Mouse (Mus musculus): ENCODE data around the gene Ccnjl. TPM values are rescaled to one million over a fixed set of nuclear protein-coding genes. Genes with fewer than 3 reads are reported as not detected.

Gene Ccnjl
- polyA plus RNA-seq, 1 experiment from 2014 or later: 14.4 TPM

- no peak for ATAC-seq (ENCODE audit: low FRiP score, low read depth)
- peak overlapping the region; percentile 80 for H3K4me3 ChIP-seq
- WGBS: 10% methylated on average over 3 of the region's 3 CpGs
- H3K36me3 ChIP-seq: peaks cover 23% of the 10 kb centered on the region
- H3K9ac ChIP-seq: 0 out of 2 replicates have a peak overlapping the region, but pooled peaks have one; percentile 45
- peaks cover 21% of the 10 kb centered on the region for H3K4me1 ChIP-seq
- peak overlapping the region; percentile 87 for H3K4me2 ChIP-seq (replicated peaks)
- peak overlapping the region; percentile 16; the same call in 1 of the 2 replicates for H3K27ac ChIP-seq
- no peaks in the 10 kb centered on the region for H3K9me3 ChIP-seq
- no peaks in the 10 kb centered on the region for H3K27me3 ChIP-seq
These were observed 1.5 kb downstream of the Ccnjl start for GRCm38 (mm10) chr11:43530043-43530442.

GRCm38 (mm10) chr11:43531619-43532018, 3.0 kb downstream of the Ccnjl start:
- H3K36me3 ChIP-seq: peaks cover 37% of the 10 kb centered on the region
- no peak overlapping the region for H3K27ac ChIP-seq
- no peak overlapping the region for H3K9ac ChIP-seq
- H3K9me3 ChIP-seq: no peaks in the 10 kb centered on the region
- no peak for ATAC-seq (ENCODE audit: low FRiP score, low read depth)
- WGBS: 71% methylated on average over 5 of the region's 5 CpGs
- no peak overlapping the region for H3K4me2 ChIP-seq (replicated peaks)
- no peak overlapping the region for H3K4me3 ChIP-seq
- H3K4me1 ChIP-seq: peaks cover 16% of the 10 kb centered on the region
- no peaks in the 10 kb centered on the region for H3K27me3 ChIP-seq

DNA sequence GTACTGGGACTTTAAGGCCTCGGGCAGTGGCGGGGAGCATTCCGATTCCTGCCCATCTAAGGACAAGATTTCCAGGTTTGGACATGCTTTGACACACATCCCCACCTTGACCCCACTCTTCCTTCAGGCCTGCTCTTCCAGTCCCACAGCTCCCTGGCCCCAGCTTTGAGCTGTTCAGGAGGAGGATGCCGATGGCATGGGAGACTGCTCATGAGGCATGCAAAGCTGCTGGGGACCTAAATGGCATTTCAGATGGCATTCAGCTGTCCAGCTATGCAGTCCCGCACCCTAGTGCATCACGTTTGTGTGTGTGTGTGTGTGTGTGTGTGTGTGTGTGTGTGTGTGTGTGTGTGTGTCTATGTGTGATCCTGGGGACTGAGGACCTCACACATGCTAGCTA, 8.5 kb downstream of the Ccnjl start:
- H3K27me3 ChIP-seq: no peaks in the 10 kb centered on the region
- H3K9ac ChIP-seq: no peak overlapping the region
- H3K36me3 ChIP-seq: peaks cover 64% of the 10 kb centered on the region
- no peak overlapping the region for H3K27ac ChIP-seq
- peaks cover 11% of the 10 kb centered on the region for H3K4me1 ChIP-seq
- 87% methylated on average over 6 of the region's 6 CpGs for WGBS
- no peak overlapping the region for H3K4me3 ChIP-seq
- ATAC-seq (ENCODE audit: low FRiP score, low read depth): no peak
- H3K4me2 ChIP-seq (replicated peaks): no peak overlapping the region
- H3K9me3 ChIP-seq: no peaks in the 10 kb centered on the region

DNA sequence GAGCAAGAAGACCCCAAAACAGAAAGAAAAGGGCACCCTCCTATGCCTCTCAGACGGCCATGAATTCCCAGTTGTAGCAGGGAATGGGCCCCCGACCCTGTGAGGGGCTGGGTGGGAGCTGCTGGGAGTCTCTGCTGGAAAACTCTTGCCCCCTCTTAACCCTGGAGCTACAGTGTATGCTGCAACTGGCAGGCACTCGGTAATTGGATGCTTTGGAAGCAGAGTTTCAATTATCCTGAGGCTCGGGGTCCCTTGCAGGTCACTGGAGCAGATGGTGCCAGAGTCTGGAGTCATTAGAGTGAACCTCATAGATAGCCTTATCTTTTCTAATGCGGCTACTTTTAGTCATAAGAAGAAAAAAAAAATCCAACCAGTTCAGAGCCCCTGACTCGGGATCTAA, 11.3 kb downstream of the Ccnjl start:
- H3K27me3 ChIP-seq: no peaks in the 10 kb centered on the region
- ATAC-seq (ENCODE audit: low FRiP score, low read depth): peak; percentile 43; the same call in 1 of the 2 replicates
- peaks cover 47% of the 10 kb centered on the region for H3K36me3 ChIP-seq
- no peak overlapping the region for H3K4me2 ChIP-seq (replicated peaks)
- WGBS: 17% methylated on average over 6 of the region's 6 CpGs
- H3K9me3 ChIP-seq: no peaks in the 10 kb centered on the region
- H3K27ac ChIP-seq: no peak overlapping the region
- H3K9ac ChIP-seq: no peak overlapping the region
- H3K4me3 ChIP-seq: no peak overlapping the region
- H3K4me1 ChIP-seq: peaks cover 11% of the 10 kb centered on the region

DNA sequence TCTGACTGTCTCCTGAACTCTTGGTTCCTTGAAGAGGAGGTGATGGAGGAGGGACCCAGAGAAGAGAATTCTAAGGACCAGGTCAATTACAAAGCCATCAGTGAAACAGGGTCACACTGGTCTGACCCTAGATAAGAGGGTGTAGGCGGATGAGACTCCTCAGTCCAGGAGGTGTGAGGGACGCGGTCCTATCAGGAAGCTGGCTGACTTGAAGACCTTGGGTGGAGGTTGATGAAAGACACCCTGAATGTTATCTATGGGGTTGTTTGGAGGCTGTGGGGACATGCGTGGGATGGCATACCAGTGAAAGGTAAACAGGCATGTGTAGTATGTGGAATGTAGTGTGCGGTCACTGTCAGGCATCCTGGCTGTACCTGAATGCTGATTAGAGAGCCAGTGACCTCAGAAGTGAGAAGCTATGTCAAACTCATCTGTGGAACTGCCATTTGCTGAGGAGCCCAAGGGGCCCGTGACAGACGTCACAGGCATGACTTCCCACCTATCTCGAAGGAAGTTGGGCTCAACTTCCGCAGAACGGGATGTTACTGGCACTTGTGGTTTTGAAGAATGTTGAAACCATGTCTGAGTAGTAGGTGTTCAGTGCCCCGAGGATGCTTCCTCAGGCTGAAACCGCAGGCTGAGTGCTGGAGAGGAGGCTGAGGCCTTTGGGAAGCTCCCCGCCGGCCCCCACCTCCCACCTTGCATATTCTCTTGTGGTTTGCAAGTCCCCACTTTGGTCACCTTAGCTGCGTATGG, 15.3 kb downstream of the Ccnjl start:
- Histone ChIP-seq H3K9ac (no peak overlapping the region), H3K4me3 (no peak overlapping the region), H3K27ac (no peak overlapping the region), H3K9me3 (no peaks in the 10 kb centered on the region), H3K27me3 (no peaks in the 10 kb centered on the region), H3K36me3 (peaks cover 19% of the 10 kb centered on the region), H3K4me2 (replicated peaks) (no peak overlapping the region), H3K4me1 (peaks cover 22% of the 10 kb centered on the region)
- no peak for ATAC-seq (ENCODE audit: low FRiP score, low read depth)
- WGBS: 90% methylated on average over 15 of the region's 15 CpGs

GRCm38 (mm10) chr11:43544819-43545218, 16.2 kb downstream of the Ccnjl start:
- Histone ChIP-seq H3K27me3 (no peaks in the 10 kb centered on the region), H3K36me3 (peaks cover 13% of the 10 kb centered on the region), H3K9ac (no peak overlapping the region), H3K9me3 (no peaks in the 10 kb centered on the region), H3K27ac (no peak overlapping the region), H3K4me1 (peaks cover 20% of the 10 kb centered on the region), H3K4me3 (no peak overlapping the region), H3K4me2 (replicated peaks) (no peak overlapping the region)
- WGBS: 86% methylated on average over 7 of the region's 7 CpGs
- no peak for ATAC-seq (ENCODE audit: low FRiP score, low read depth)

- 60% methylated on average over 16 of the region's 16 CpGs for WGBS
- Histone ChIP-seq H3K36me3 (peaks cover 10% of the 10 kb centered on the region), H3K4me3 (no peak overlapping the region), H3K27me3 (no peaks in the 10 kb centered on the region), H3K9me3 (no peaks in the 10 kb centered on the region), H3K4me2 (replicated peaks) (no peak overlapping the region), H3K4me1 (peaks cover 20% of the 10 kb centered on the region), H3K9ac (no peak overlapping the region), H3K27ac (no peak overlapping the region)
- ATAC-seq (ENCODE audit: low FRiP score, low read depth): no peak
These were observed 17.4 kb downstream of the Ccnjl start for GRCm38 (mm10) chr11:43545873-43546475.

DNA sequence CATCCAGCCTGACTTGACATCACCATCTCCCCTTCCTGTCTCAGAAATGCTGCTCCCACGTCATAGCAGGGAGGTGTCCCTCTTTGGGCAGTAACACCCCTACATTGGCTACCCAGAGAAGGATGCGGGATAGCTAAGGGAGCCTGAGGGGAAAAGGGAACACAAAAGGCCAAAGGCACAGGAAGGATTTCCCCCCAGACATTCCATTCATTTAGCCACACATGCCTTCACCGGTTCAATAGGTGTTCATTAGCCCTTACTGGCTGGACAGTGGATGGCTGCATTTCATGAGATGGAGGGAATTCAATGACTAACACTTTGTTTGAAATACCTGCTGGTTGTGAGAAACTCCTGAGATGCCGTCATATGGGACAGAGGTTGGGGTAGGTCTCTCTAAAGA, 18.1 kb downstream of the Ccnjl start:
- H3K4me2 ChIP-seq (replicated peaks): no peak overlapping the region
- H3K4me3 ChIP-seq: no peak overlapping the region
- peaks cover 20% of the 10 kb centered on the region for H3K4me1 ChIP-seq
- ATAC-seq (ENCODE audit: low FRiP score, low read depth): no peak
- no peak overlapping the region for H3K27ac ChIP-seq
- no peaks in the 10 kb centered on the region for H3K27me3 ChIP-seq
- 74% methylated on average over 4 of the region's 4 CpGs for WGBS
- H3K36me3 ChIP-seq: peaks cover 10% of the 10 kb centered on the region
- H3K9ac ChIP-seq: no peak overlapping the region
- H3K9me3 ChIP-seq: no peaks in the 10 kb centered on the region

DNA sequence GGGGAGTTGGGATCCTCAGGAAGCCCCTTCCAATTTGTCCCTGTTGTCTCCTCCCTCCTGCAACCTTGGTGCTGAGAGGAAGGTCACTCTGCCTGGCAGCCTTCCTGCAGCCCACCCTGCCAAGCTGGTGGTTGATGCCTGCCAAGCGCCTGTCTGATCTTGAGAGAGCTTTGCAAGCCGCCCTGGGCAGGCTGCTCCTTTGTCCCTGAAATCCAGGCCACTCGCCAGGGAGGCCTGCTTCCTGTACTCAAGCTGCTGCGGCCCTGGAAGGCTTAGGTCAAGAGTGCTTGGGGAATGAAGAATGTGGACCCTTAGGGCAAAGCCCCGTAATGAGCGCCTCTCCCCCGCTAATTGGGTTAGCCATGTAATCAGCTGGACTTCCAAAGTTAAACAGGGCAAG, 19.6 kb downstream of the Ccnjl start:
- no peak for ATAC-seq (ENCODE audit: low FRiP score, low read depth)
- peak overlapping the region; percentile 34; the same call in 1 of the 2 replicates for H3K27ac ChIP-seq
- WGBS: 20% methylated on average over 7 of the region's 7 CpGs
- 0 out of 2 replicates have a peak overlapping the region, but pooled peaks have one; percentile 4 for H3K9ac ChIP-seq
- peaks cover 7% of the 10 kb centered on the region for H3K36me3 ChIP-seq
- no peak overlapping the region for H3K4me3 ChIP-seq
- H3K9me3 ChIP-seq: no peaks in the 10 kb centered on the region
- no peak overlapping the region for H3K4me2 ChIP-seq (replicated peaks)
- H3K4me1 ChIP-seq: peaks cover 20% of the 10 kb centered on the region
- no peaks in the 10 kb centered on the region for H3K27me3 ChIP-seq

DNA sequence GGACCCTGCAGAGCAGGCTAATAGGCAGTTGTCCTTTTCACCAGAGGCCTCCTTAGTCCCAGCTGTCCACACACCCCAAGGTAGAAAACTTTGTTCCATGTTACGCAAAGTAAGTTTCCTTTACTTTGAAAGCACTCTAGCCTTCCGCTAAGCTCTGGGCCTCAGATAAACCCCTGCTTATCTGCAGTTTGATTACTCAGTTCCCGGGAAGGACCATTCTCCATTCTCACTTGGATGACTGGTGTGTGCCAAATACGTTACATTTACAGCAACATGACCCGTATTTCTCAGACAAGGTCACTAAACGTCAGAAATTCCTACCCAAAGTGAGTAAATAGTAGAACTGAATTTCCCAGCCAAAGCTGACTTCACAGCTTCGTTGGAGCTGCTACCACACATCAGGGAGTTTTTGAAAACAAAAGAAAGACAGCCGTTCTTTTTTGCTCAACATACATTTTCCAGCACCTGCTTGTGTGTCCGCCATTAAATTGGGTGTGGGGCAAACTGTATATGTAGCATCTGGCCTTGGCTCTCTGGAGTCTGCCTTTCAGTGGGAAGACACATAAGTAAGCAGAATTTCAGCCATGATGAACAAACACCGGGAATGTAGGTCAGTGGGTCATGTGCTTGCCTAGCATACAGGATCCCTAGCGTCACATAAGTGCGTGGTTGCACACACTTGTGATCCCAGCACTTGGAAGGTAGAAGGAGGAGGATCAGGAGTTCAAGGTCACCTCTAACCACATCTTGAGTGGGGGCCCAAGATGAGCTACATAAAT, 20.3 kb downstream of the Ccnjl start:
- 69% methylated on average over 12 of the region's 12 CpGs for WGBS
- Histone ChIP-seq H3K9me3 (no peaks in the 10 kb centered on the region), H3K36me3 (peaks cover 5% of the 10 kb centered on the region), H3K27ac (peak overlapping the region; percentile 34; the same call in 1 of the 2 replicates), H3K4me3 (no peak overlapping the region), H3K27me3 (no peaks in the 10 kb centered on the region), H3K9ac (no peak overlapping the region), H3K4me2 (replicated peaks) (no peak overlapping the region), H3K4me1 (peaks cover 20% of the 10 kb centered on the region)
- no peak for ATAC-seq (ENCODE audit: low FRiP score, low read depth)

GRCm38 (mm10) chr11:43549701-43550100, 21.1 kb downstream of the Ccnjl start:
- Histone ChIP-seq H3K36me3 (peaks cover 7% of the 10 kb centered on the region), H3K9ac (no peak overlapping the region), H3K27ac (no peak overlapping the region), H3K9me3 (no peaks in the 10 kb centered on the region), H3K4me3 (no peak overlapping the region), H3K27me3 (no peaks in the 10 kb centered on the region), H3K4me1 (peaks cover 20% of the 10 kb centered on the region), H3K4me2 (replicated peaks) (no peak overlapping the region)
- 51% methylated on average over 11 of the region's 11 CpGs for WGBS
- ATAC-seq (ENCODE audit: low FRiP score, low read depth): no peak

GRCm38 (mm10) chr11:43551756-43552155, 23.2 kb downstream of the Ccnjl start:
- Histone ChIP-seq H3K9ac (no peak overlapping the region), H3K4me1 (peaks cover 20% of the 10 kb centered on the region), H3K27me3 (no peaks in the 10 kb centered on the region), H3K4me2 (replicated peaks) (no peak overlapping the region), H3K27ac (no peak overlapping the region), H3K4me3 (no peak overlapping the region), H3K36me3 (peaks cover 12% of the 10 kb centered on the region), H3K9me3 (no peaks in the 10 kb centered on the region)
- no peak for ATAC-seq (ENCODE audit: low FRiP score, low read depth)
- 74% methylated on average over 3 of the region's 3 CpGs for WGBS

Measured in limb, embryonic 13.5 days (tissue).